Mouse (Mus musculus): Measurements from ENCODE around the gene Rab2b.
A peak's percentile ranks its signal among the peaks of the same experiment; 100 is the strongest.

The Rab2b gene

DNA sequence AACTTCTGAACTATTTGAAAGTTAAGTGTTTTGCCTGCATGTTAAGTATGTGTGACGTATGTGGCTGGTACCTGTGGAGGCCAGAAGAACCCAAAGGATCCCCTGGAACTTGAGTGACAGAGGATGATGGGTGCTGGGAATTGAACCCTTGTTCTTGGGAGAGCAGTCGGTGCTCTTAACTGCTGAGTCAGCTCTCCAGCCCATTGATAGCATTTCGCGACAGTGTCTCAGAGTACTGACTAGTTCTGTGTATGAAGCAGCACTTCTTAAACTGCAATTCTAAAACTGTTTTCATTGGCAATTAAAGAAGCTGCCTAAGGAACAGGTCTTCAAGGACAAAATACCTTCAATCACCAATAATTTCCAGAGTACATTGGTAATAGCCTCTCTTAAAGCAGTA lies 2.1 kb downstream of the Rab2b start:
- no peak for DNase-seq (ENCODE audit: low read depth)

DNA sequence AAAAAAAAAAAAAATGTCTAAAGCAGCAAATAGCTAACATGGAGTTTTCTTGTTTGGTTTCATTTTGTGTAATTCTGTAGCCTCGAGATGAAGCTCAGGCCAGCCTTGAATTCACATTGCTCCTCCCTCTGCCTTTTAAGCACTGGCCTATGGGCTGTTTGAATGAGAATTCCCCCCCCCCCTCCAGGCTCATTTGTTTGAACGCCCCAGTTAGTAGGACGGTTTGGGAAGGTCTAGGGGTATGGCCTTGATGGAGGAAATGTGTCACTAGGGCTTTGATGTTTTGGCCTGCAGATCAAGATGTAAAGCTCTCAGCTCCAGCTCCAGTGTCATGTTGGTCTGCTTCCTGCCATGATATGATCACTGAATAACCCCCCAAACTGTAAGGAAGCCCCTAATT lies 6.6 kb downstream of the Rab2b start:
- no peak for DNase-seq (ENCODE audit: low read depth)

DNA sequence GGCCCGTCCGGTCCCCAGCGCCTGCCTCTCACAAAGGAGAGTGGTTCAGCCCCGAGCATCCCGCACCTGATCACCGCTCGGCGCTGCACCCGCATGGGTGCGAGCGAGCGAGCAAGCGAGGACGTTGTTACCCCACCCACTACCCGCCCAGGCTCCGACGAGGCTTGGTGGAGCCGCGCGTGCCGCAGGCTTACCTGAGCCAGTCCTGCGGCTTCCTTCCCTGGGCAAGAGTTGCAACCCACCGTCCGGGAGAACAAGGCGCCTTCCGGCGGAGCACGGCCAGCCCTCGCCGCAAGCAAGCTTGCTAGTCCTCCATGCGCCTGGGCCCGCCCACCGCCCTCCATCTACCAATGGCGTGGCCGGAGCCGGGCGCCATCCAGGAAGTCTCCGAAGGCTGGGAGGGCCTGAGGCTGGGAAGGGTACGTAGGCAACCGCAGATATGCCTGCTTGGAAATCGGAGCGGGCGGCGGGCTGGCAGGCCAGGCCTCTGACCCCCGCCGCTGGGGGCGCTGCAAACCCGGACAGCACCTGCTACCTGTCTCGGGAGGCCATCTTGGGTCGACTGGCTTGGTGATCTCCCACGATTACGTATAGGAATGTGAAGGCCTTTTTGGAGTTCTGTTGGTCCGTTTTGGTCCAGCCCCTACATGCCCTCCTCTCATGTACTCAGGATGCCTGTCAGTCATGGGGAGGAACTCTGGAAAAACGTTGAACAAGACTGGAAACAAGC lies 21.7 kb downstream of the Rab2b start, which contains the start of gene Chd8:
Chd8 (minus strand) TSS at position 297 of the 730 bp plus-strand sequence.
- peak; percentile 91 for DNase-seq (ENCODE audit: low read depth)

DNA sequence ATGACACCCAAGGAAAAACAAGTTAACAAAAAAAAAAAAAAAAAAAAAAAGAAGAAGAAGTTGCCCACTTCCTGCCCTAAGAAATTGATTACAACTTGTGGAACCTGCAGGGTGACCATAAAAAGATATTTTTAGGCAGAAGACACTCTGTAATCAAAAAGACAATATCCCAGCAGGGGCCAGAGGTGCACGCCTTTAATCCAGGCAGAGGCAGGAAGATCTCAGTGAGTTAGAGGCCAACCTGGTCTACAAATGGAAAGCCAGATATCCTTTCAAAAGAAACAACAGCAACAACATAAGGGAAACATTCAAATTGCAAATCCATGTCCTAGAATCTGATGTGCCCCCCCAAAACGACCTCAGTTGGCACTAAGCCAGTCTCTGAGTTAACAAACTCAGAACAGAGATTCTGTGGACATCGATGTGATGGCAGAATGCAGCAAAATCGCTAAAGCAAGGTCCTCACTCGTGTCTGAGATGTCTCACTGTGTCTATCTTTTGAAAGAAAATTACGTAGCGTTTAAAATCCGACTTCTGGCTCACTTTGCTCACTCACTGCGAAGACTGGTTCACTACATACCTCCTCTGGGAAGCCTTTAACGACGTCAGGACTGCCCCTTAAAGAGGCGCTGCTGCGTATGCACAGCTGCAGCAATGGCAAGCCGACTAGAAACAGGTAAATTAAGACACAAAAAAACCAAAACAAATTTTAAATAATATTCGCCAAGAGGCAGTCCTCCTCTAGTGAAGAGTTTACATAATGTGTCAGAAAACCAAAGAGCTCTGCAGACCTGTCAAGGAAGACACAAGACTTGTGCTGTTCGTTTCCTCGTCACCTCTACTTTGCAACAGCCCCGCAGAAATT lies 22.8 kb downstream of the Rab2b start:
- DNase-seq (ENCODE audit: low read depth), result no peak

- no peak for DNase-seq (ENCODE audit: low read depth)
Measured at GRCm38 (mm10) chr14:52246129-52246528, 33.2 kb downstream of the Rab2b start.

GRCm38 (mm10) chr14:52244690-52245042 lies 34.7 kb downstream of the Rab2b start:
- DNase-seq (ENCODE audit: low read depth), result no peak

GRCm38 (mm10) chr14:52244041-52244689 lies 35.2 kb downstream of the Rab2b start:
- DNase-seq (ENCODE audit: low read depth), result peak; percentile 95

- no peak for DNase-seq (ENCODE audit: low read depth)
Measured at GRCm38 (mm10) chr14:52236216-52236615, 43.1 kb downstream of the Rab2b start.

DNA sequence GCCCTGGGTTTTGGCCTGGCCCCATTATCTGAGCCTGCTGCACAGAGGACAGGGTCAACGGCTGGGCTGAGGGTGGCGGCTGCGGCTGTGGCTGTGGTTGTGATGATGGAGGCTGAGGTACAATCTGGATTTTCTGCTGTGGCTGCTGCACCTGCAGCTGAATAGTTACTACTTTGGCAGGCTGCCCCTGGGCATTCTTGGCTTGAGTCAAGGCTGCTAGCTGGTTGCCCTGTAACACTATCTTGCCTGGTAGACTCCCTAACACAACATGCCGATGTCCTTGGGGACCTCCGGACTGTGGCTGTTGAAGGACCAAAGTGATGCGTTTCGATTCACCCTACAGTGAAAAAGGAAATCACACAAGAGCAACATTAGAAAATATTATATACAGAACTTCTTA lies 44.2 kb downstream of the Rab2b start:
- DNase-seq (ENCODE audit: low read depth), result no peak

DNA sequence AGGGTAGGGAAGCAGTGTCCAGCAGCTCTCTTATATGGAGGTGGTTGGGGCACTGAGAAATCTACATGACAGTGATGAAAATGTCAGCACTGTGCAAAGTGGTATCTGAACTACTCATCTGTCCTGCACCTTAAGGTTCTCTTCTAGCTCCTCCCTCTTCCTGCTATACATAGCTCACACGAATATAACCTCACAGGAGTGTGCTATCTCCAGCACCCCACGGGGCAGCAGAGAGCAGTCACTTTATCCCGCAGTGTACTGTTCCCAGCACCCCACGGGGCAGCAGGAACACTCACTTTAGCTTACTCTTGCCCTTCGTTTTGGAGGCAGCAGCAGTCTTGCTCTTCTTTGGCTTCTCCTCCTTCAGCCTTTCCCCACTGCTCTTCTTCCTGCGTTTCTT lies 47.1 kb downstream of the Rab2b start:
- DNase-seq (ENCODE audit: low read depth), result no peak

GRCm38 (mm10) chr14:52225972-52226371 lies 53.4 kb downstream of the Rab2b start:
- no peak for DNase-seq (ENCODE audit: low read depth)

- no peak for DNase-seq (ENCODE audit: low read depth)
Measured at GRCm38 (mm10) chr14:52217261-52217660, 62.1 kb downstream of the Rab2b start.
